In the genomic region with DNA sequence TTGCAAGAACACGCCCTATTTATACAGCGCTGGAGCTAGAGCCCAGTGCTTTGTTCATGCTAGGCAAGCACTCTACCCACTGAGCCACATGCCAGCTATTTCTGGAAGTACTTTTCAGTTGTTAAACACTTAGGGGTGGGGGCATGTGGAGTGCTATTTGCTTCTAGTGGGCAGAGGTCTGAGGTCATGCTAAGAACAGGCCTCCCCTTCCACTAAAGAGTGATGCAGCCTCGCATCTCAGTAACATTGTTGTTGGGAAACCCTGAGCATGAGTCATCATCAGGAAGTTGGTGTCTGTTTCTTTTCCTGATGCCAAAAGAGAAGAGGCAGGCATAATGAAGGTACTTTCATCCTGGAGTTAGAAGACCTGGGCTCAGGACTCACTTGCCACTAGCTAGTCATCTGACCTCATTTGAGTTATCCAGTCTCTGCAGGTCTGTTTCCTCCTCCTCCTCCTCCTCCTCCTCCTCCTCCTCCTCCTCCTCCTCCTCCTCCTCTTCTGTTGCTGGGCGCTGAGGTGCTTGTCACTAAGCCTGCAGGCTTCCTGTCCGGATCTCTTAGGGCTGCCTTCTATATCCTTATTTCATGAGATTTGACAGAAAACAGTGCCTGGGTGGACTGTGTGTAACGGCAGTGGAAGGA, we compare ENCODE assay signal across 11 mouse cellular contexts.
DNase-seq lines count a peak whose midpoint lies in the region; ATAC-seq and TF ChIP-seq lines count a peak whose summit lies in the region.
"Had no signal": no experiment of that assay in that cellular context is flagged by ENCODE, and none has a peak within 500 bp of the region (broad histone marks: within the 10 kb centered on the region; RNA-seq: fewer than 3 reads in every experiment).

No protein-coding gene starts in this region.

- H3K4me1 ChIP-seq in kidney, embryonic 14.5 days (ENCODE audit: control insufficient read depth, insufficient read depth, low read length) = peaks cover 15% of the 10 kb centered on the region
- H3K4me1 ChIP-seq in liver, embryonic 14.5 days (replicated peaks; ENCODE audit: control insufficient read depth in 2 of 2, insufficient read depth in 2 of 2, low read length in 1 of 2) = peaks cover 57 to 68% of the 10 kb centered on the region in 2 experiments

- no peak overlapping the region for H3K4me2 ChIP-seq in kidney, embryonic 14.5 days (replicated peaks; ENCODE audit: low read depth, low read length)
- H3K4me2 ChIP-seq in liver, embryonic 14.5 days (ENCODE audit: low read depth) = peak overlapping the region; percentile 18; the same call in 1 of the 2 replicates
- H3K4me2 ChIP-seq: limb, embryonic 15.5 days had no signal

- no peak for TF ChIP-seq CTCF in liver, embryonic 14.5 days (IDR thresholded peaks at IDR 0.05; ENCODE audit: low read depth)

- no peak overlapping the region for H3K4me3 ChIP-seq in kidney, embryonic 14.5 days (ENCODE audit: low read length)
- no peak overlapping the region for H3K4me3 ChIP-seq in liver, embryonic 14.5 days (ENCODE audit: insufficient read depth in 1 of 2, low read depth in 2 of 2, low read length in 2 of 2)
- H3K4me3 ChIP-seq: limb, embryonic 15.5 days had no signal

- no peaks in the 10 kb centered on the region for H3K36me3 ChIP-seq in kidney, embryonic 14.5 days (ENCODE audit: control insufficient read depth, insufficient read depth, low read length)
- H3K36me3 ChIP-seq in liver, embryonic 14.5 days (replicated peaks; ENCODE audit: control insufficient read depth, insufficient read depth, low read depth) = no peaks in the 10 kb centered on the region
- H3K36me3 ChIP-seq: limb, embryonic 15.5 days had no signal

- no peak overlapping the region for H3K9ac ChIP-seq in kidney, embryonic 14.5 days (ENCODE audit: low read depth, low read length)
- H3K9ac ChIP-seq in liver, embryonic 14.5 days (replicated peaks) = peak overlapping the region; percentile 21; the same call in 1 of the 2 replicates
- H3K9ac ChIP-seq: limb, embryonic 15.5 days had no signal

- no peaks in the 10 kb centered on the region for H3K9me3 ChIP-seq in kidney, embryonic 14.5 days (ENCODE audit: control insufficient read depth, low read length)
- no peaks in the 10 kb centered on the region for H3K9me3 ChIP-seq in liver, embryonic 14.5 days (ENCODE audit: control insufficient read depth, low read length)
- H3K9me3 ChIP-seq: limb, embryonic 15.5 days had no signal

- no peak for DNase-seq in kidney, postnatal 14 days
- peak; percentile 41 for DNase-seq in heart, adult 8-10 months (ENCODE audit: low spot score)
- no peak for DNase-seq in liver, embryonic 14.5 days (ENCODE audit: low read depth in 3 of 3, low spot score in 3 of 3)
- no peak for DNase-seq in right cerebral cortex, postnatal 25 days
- DNase-seq in retina, embryonic 14.5 days (ENCODE audit: low spot score) = no peak
- no peak for DNase-seq in neural tube, embryonic 10.5 days (ENCODE audit: extremely low spot score, low spot score)
- DNase-seq: cerebellum, postnatal 25 days; gastrocnemius, postnatal 36 days had no signal

- H3K27ac ChIP-seq in kidney, embryonic 14.5 days (ENCODE audit: low read depth, low read length) = peak overlapping the region; percentile 20; the same call in 1 of the 2 replicates
- peak overlapping the region; percentile 78 for H3K27ac ChIP-seq in liver, embryonic 14.5 days

- no peak for TF ChIP-seq EP300 in liver, embryonic 14.5 days (IDR thresholded peaks at IDR 0.05; ENCODE audit: low read depth)

- ATAC-seq in kidney, embryonic 14.5 days (ENCODE audit: low FRiP score, low TSS enrichment) = no peak
- peak; percentile 59 for ATAC-seq in liver, embryonic 14.5 days (ENCODE audit: insufficient read depth)
- ATAC-seq in neutrophil, adult 5-6 weeks (ENCODE audit: extremely low read depth, insufficient number of reproducible peaks, low FRiP score, poor library complexity, severe bottlenecking) = peak; percentile 37; the same call in 1 of the 2 replicates

- H3K27me3 ChIP-seq in kidney, embryonic 14.5 days (ENCODE audit: control insufficient read depth, insufficient read depth, low read length) = no peaks in the 10 kb centered on the region
- H3K27me3 ChIP-seq in liver, embryonic 14.5 days (ENCODE audit: control insufficient read depth, insufficient read depth, low read length) = no peaks in the 10 kb centered on the region
- H3K27me3 ChIP-seq: limb, embryonic 15.5 days had no signal

- WGBS in kidney, embryonic 14.5 days = 54% methylated on average over 6 of the region's 6 CpGs
- WGBS in liver, embryonic 14.5 days (ENCODE audit: insufficient replicate concordance) = 34% methylated on average over 6 of the region's 6 CpGs
